Mouse (Mus musculus): ENCODE measurements around the gene Evi5l.

GRCm38 (mm10) chr8:4165176-4165851 is 1.1 kb upstream of the Evi5l start:
- TF ChIP-seq CTCF (conservative IDR thresholded peaks at IDR 0.05; ENCODE audit: insufficient read depth, insufficient read length, low read depth, low read length) (no peak), POLR2A (IDR thresholded peaks at IDR 0.05; ENCODE audit: low read depth, low read length) (no peak)

Data from kidney, adult 2 months (tissue).